Mouse (Mus musculus) embryonic facial prominence, embryonic 13.5 days (tissue): ENCODE data around the gene Epha7. TPM values are rescaled to one million over a fixed set of nuclear protein-coding genes. Genes with fewer than 3 reads are reported as not detected.
A peak's percentile ranks its signal among the peaks of the same experiment; 100 is the strongest.

ENCODE experiments used
- ATAC-seq: fragments of 200-750 bp; cut with Nextera tagmentation; 2 replicates; pipeline ENCODE4 v1.8.0; 2017; ENCODE audit warnings: low read depth; ENCODE audit not compliant: insufficient number of reproducible peaks, insufficient read depth, low FRiP score, low TSS enrichment
- H3K27ac ChIP-seq: fragments of 300-500 bp; sonication (generic); 2 replicates; pipeline ENCODE4 v1.5.1; 2015; ENCODE audit warnings: moderate library complexity, mild to moderate bottlenecking, inconsistent platforms
- H3K27me3 ChIP-seq: fragments of 300-500 bp; sonication (generic); 2 replicates; pipeline ENCODE4 v1.6.1; 2015; ENCODE audit warnings: mild to moderate bottlenecking, inconsistent platforms
- H3K36me3 ChIP-seq: fragments of 300-500 bp; sonication (generic); 2 replicates; pipeline ENCODE4 v1.6.1; 2015; ENCODE audit warnings: mild to moderate bottlenecking, inconsistent platforms
- H3K4me1 ChIP-seq: fragments of 300-500 bp; sonication (generic); 2 replicates; pipeline ENCODE4 v1.6.1; 2015; ENCODE audit warnings: inconsistent platforms
- H3K4me2 ChIP-seq: fragments of 300-500 bp; sonication (generic); 2 replicates; pipeline ENCODE4 v1.6.1; 2015; ENCODE audit warnings: moderate library complexity, mild to moderate bottlenecking, inconsistent platforms
- H3K4me3 ChIP-seq: fragments of 300-500 bp; sonication (generic); 2 replicates; pipeline ENCODE4 v1.5.1; 2015; ENCODE audit warnings: mild to moderate bottlenecking, inconsistent platforms
- H3K9ac ChIP-seq: fragments of 300-500 bp; sonication (generic); 2 replicates; pipeline ENCODE4 v1.6.1; 2015; ENCODE audit warnings: mild to moderate bottlenecking, inconsistent platforms
- H3K9me3 ChIP-seq: fragments of 300-500 bp; sonication (generic); 2 replicates; pipeline ENCODE4 v1.6.1; 2016; ENCODE audit warnings: inconsistent platforms
- WGBS: fragments of 180-500 bp; shearing (Covaris S2); methylation state at CpG from one replicate; pipeline ENCODE4 v1.1.7; 2015; ENCODE audit warnings: mixed read lengths; 5-methylcytosine and 5-hydroxymethylcytosine counted together
- polyA plus RNA-seq: library from polyadenylated mRNA; unstranded; fragments of >200 nt; fragmentation: Nextera tagmentation; extraction: Ambion mirVana; gene quantifications from 2 replicates; pipeline ENCODE4 v1.2.1, GENCODE M21; 2015

The Epha7 gene
- polyA plus RNA-seq, 1 experiment from 2014 or later = 61.1 TPM

DNA sequence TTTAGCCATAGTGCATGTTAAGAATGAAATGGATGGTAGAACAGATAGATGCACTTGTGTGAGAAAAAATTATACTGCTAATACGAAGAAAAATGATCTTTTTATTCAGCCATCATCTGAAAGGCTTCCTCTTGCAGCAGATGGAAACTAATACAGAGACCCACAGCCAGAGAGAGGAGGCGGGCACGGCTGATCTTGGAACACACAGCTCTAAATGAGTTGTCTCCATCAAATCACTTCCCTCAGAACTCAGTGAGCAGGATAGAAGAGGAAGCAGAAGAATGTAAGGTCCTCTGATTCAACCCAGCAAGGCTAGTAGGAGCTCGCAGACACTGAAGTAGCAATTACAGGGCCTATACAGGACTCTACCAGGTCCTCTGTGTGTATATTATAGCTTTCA lies 33.4 kb downstream of the Epha7 start:
- Histone ChIP-seq H3K36me3 (peaks cover 6% of the 10 kb centered on the region; the same call in 1 of the 2 replicates), H3K9me3 (no peaks in the 10 kb centered on the region), H3K9ac (no peak overlapping the region), H3K4me1 (peaks cover 2% of the 10 kb centered on the region; the same call in 1 of the 2 replicates), H3K27me3 (no peaks in the 10 kb centered on the region), H3K4me2 (no peak overlapping the region), H3K27ac (no peak overlapping the region), H3K4me3 (no peak overlapping the region)
- no peak for ATAC-seq
- 88% methylated on average over 4 of the region's 4 CpGs for WGBS

DNA sequence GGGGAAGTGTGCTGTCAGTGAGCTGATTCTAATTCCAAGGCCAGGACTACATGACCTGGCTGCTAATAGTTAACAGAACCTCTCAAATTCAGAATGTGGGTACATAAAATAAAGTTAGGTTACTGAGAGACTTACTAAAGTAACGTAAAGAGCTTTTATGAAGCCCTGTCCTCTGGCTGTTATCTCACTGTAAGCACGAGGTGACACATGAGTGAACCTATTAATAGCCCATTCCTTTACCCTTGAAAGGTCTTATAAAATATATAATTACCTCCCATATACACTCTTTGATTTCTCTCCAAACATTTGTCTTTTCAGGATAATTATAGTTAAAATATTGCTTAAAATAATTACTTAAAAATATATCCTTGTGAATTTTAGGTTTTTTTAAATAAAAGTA lies 37.5 kb downstream of the Epha7 start:
- H3K4me2 ChIP-seq = no peak overlapping the region
- no peaks in the 10 kb centered on the region for H3K9me3 ChIP-seq
- H3K36me3 ChIP-seq = peaks cover 6% of the 10 kb centered on the region; the same call in 1 of the 2 replicates
- H3K4me3 ChIP-seq = no peak overlapping the region
- H3K4me1 ChIP-seq = peaks cover 2% of the 10 kb centered on the region; the same call in 1 of the 2 replicates
- H3K27ac ChIP-seq = no peak overlapping the region
- ATAC-seq = no peak
- H3K27me3 ChIP-seq = no peaks in the 10 kb centered on the region
- no peak overlapping the region for H3K9ac ChIP-seq
- 61% methylated on average over 2 of the region's 2 CpGs for WGBS

DNA sequence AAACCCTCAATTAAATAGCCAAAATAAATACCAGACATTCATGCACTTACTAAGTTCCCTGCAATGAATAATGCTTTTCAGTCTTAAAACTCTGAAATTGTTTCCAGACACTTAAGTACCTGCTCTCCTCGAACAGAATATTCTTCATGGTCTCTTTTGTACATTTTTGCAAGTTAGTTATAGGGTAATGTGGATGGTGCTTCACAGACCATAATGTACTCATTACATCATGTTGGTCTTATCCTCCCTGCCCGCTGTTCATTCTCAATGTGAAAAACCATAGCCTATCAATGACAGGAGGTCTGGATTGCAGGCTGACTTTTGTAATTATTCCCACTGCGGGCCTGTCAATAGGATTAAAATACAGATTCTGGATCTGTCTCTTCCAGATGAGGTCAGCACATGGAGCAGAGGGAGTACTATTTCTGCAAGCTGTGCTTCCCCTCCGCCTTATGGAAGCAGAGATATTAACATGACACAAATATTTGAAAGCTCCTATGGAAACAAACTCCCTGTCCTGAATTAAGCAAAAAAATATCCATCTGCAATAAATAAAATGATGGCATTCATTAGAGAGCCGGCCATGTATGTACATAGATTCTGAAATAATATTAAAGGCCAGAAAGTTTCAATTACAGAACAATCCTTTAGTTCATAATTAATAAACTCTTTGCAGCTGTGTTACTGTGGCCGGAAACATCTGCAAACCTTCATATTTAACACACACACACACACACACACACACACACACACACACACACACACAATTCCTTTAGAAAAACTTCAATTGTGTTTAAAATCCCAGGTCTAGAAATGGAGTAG lies 50.1 kb downstream of the Epha7 start:
- Histone ChIP-seq H3K27me3 (no peaks in the 10 kb centered on the region), H3K4me1 (peaks cover 10% of the 10 kb centered on the region), H3K4me3 (no peak overlapping the region), H3K9me3 (no peaks in the 10 kb centered on the region), H3K27ac (peak overlapping the region; percentile 55; the same call in 1 of the 2 replicates), H3K36me3 (no peaks in the 10 kb centered on the region), H3K4me2 (no peak overlapping the region), H3K9ac (no peak overlapping the region)
- 27% methylated on average over 6 of the region's 6 CpGs for WGBS
- peak; percentile 67; the same call in 1 of the 2 replicates for ATAC-seq

DNA sequence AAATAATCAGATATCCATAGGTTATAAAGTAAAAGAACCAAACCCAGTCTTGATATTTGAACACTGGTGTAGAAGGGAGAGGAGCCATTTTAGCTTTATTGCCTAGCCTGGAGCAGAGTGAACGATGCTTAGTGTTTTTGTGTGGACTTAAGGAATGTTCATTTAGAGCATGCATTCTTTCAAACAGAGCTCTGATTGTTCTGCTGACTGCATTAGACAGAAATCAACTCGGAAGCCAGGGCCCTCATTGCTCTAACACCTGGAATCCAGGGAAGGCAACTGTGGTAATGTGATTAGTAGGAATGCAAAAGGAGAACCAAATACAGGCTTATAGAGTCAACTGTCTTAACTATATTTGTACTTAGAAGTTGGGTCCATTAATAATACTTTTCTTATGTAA lies 53.5 kb downstream of the Epha7 start:
- peaks cover 10% of the 10 kb centered on the region for H3K4me1 ChIP-seq
- peaks cover under 1% of the 10 kb centered on the region; the same call in 1 of the 2 replicates for H3K36me3 ChIP-seq
- no peak overlapping the region for H3K4me3 ChIP-seq
- H3K9me3 ChIP-seq = no peaks in the 10 kb centered on the region
- H3K4me2 ChIP-seq = no peak overlapping the region
- no peak for ATAC-seq
- WGBS = 17% methylated on average over 2 of the region's 2 CpGs
- no peak overlapping the region for H3K9ac ChIP-seq
- no peaks in the 10 kb centered on the region for H3K27me3 ChIP-seq
- H3K27ac ChIP-seq = no peak overlapping the region

DNA sequence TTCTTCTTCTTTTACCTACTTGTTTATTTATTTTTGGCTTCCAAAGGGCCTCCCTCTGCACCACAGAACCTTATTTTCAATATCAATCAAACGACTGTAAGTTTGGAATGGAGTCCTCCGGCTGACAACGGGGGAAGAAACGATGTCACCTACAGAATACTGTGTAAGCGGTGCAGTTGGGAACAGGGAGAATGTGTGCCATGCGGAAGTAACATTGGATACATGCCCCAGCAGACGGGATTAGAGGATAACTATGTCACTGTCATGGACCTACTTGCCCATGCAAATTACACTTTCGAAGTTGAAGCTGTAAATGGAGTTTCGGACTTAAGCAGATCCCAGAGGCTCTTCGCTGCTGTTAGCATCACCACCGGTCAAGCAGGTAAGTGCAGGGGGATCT lies 58.7 kb downstream of the Epha7 start:
- Histone ChIP-seq H3K27me3 (no peaks in the 10 kb centered on the region), H3K4me2 (no peak overlapping the region), H3K36me3 (peaks cover 9% of the 10 kb centered on the region), H3K9ac (no peak overlapping the region), H3K4me3 (no peak overlapping the region), H3K4me1 (no peaks in the 10 kb centered on the region), H3K27ac (no peak overlapping the region), H3K9me3 (no peaks in the 10 kb centered on the region)
- no peak for ATAC-seq
- 92% methylated on average over 11 of the region's 11 CpGs for WGBS

DNA sequence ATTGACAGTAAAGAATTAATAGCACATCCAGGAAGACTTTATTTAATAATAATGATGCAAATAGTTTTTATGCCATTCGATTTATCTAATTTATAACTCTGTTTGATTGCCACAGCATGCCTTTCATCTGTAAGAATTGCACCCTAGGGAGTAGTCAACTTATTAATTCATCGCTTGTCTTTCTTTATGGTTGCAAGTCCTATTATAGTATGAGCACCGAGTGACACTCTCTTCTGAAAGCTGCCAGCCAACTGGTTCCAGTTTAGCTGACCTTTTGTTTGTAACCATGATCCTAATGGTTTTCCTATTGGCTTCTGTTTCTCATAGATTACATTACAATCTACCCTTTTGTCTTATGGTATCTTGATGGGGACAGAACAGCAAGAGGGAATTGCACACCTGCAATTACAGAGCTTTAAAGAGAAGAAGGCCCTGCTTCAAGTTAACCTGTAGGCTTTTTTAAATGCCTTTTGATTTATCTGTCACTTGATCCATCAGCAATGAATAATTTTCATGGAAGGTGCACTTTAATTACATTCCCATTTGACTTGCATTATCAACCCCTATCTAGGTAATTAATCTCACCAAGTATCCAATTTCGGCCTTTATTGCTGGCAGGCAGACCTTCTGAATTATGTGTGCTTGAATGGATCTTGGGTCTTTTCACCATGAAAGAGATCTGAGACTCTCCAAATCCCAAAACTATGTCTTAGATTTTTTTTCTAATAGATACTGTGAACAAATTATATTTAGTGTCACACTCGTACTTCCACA lies 68.5 kb downstream of the Epha7 start:
- no peak for ATAC-seq
- Histone ChIP-seq H3K4me2 (no peak overlapping the region), H3K4me1 (no peaks in the 10 kb centered on the region), H3K9ac (no peak overlapping the region), H3K27ac (no peak overlapping the region), H3K36me3 (no peaks in the 10 kb centered on the region), H3K9me3 (no peaks in the 10 kb centered on the region), H3K27me3 (no peaks in the 10 kb centered on the region), H3K4me3 (no peak overlapping the region)
- WGBS = 42% methylated on average over 5 of the region's 5 CpGs

DNA sequence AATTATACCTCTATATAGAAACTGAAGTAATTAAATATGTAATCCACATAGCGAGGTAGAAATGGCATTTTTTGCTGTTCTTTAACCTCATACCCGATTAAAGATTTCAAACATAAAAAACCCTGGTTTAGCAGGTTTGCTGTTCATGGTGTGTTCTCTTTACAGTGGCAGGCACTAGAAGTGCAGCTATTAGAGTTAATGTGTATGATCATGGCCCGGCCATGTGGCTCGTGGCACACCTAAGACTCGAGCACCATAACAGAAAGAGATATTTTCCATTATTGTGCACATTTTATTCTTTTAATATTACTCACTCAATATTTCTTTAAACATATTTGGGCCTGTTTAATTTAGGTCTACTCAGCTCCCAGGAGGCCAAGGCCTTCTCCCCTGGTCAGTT lies 76.7 kb downstream of the Epha7 start:
- Histone ChIP-seq H3K36me3 (0 out of 2 replicates have a peak, but pooled peaks cover 4% of the 10 kb centered on the region), H3K9ac (no peak overlapping the region), H3K4me2 (no peak overlapping the region), H3K27me3 (no peaks in the 10 kb centered on the region), H3K4me3 (no peak overlapping the region), H3K4me1 (no peaks in the 10 kb centered on the region), H3K27ac (no peak overlapping the region), H3K9me3 (no peaks in the 10 kb centered on the region)
- 85% methylated on average over 5 of the region's 5 CpGs for WGBS
- no peak for ATAC-seq

DNA sequence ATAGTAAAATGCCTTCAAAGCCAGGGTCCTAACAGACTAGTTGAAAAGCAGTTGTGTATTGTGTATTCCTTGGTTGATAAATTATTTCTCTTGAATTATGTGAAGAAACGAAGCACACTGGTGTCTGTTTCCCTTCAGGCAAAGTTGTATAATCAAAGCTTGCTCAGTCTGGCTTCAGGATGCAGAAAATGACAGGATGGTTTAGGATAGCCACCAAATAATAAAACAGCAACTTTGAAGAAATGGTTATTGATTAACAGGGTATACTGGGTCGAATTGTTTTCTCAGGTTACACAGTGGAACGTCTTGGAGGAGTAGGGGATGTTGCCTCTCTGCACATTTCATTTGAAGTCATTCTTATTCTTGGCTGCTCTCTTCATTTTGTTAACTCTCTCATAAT lies 77.2 kb downstream of the Epha7 start:
- Histone ChIP-seq H3K4me2 (no peak overlapping the region), H3K4me3 (no peak overlapping the region), H3K27ac (no peak overlapping the region), H3K36me3 (0 out of 2 replicates have a peak, but pooled peaks cover 4% of the 10 kb centered on the region), H3K4me1 (no peaks in the 10 kb centered on the region), H3K27me3 (no peaks in the 10 kb centered on the region), H3K9ac (no peak overlapping the region), H3K9me3 (no peaks in the 10 kb centered on the region)
- ATAC-seq = no peak
- WGBS = 40% methylated on average over 3 of the region's 3 CpGs

DNA sequence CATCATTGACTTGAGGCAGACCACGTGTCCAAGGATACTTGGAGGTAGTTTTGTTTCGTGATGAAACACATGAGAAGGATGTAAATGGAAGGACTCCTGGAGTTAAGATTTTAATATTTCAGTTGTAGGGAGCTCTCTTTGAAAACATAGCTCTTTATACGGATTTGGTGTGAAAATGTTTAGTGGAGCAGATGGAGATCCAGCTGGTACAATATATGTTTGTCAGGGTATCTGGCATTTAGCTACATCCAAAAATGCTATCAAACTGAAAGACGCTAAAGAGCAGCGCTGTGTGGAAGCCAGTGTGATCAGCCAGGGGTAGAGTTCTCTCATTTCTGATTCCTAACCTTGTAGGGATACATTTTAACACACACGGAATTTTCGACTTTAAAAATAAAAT lies 82.5 kb downstream of the Epha7 start:
- Histone ChIP-seq H3K4me1 (no peaks in the 10 kb centered on the region), H3K36me3 (no peaks in the 10 kb centered on the region), H3K4me3 (no peak overlapping the region), H3K4me2 (no peak overlapping the region), H3K9ac (no peak overlapping the region), H3K27ac (no peak overlapping the region), H3K9me3 (no peaks in the 10 kb centered on the region), H3K27me3 (no peaks in the 10 kb centered on the region)
- WGBS = 90% methylated on average over 7 of the region's 7 CpGs
- ATAC-seq = no peak

DNA sequence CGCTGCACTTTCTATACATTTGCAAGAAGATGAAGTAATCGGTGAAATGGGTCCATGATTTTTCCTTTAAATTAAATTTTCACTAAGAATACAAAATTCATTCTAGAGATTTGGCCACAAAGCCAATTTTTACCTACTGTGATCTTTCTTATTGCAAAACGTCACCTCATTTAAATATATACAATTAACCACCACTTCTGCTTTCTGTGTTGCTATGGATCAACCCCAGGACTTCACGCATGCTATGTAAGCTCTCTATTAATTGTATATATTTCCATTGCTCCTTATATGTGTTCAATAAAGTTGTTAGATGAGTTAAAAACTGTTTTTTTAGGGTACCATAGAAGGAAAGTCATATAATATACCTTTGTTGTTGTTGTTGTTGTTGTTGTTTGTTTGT lies 86.4 kb downstream of the Epha7 start:
- WGBS = 91% methylated on average over 4 of the region's 4 CpGs
- ATAC-seq = no peak
- H3K9me3 ChIP-seq = no peaks in the 10 kb centered on the region

DNA sequence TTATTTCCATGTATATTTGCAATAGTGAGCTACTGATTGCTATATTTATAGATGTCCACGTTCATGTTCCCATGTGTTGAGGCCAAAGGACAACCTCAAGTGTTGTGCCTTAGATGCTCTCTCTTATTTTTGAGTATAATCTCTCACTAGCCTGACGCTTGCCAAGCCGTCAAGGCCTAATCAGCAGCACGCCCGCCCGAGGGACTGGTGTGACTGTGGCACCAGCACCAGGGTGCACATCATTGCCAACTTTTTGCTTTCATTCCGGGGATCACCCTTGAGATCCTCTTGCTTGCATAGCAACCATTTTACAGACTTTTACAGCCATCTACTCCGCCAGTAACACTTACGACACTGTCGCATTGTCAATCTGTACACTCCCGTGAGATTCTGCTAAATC lies 86.9 kb downstream of the Epha7 start:
- no peak for ATAC-seq
- Histone ChIP-seq H3K4me2 (no peak overlapping the region), H3K27me3 (no peaks in the 10 kb centered on the region), H3K27ac (no peak overlapping the region), H3K4me3 (no peak overlapping the region), H3K4me1 (no peaks in the 10 kb centered on the region), H3K36me3 (no peaks in the 10 kb centered on the region), H3K9me3 (no peaks in the 10 kb centered on the region), H3K9ac (no peak overlapping the region)
- WGBS = 94% methylated on average over 11 of the region's 11 CpGs

More for the DNA sequence above, 86.4 kb downstream of the Epha7 start:
- H3K4me1 ChIP-seq = no peaks in the 10 kb centered on the region
- no peaks in the 10 kb centered on the region for H3K27me3 ChIP-seq
- H3K27ac ChIP-seq = no peak overlapping the region
- no peak overlapping the region for H3K4me2 ChIP-seq
- H3K36me3 ChIP-seq = no peaks in the 10 kb centered on the region
- H3K4me3 ChIP-seq = no peak overlapping the region
- no peak overlapping the region for H3K9ac ChIP-seq

DNA sequence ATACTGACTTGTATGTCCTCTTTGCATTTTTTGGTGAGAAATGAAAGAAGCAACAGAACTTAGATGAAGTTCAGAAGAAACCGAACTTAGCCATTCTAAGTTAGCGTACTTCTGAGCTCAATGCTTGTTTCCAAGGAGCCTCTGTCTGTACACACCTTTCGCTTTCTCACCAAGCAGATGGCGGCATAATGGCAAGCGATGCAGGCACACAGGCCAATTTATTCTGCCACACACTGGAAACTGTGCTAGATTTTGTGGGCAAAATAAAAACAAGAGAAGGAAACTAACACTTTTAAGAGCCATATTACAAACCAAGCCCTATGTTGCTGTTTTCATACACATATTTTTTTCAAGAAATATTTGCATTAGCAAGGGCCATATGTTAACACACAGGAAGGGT lies 88.6 kb downstream of the Epha7 start:
- ATAC-seq = no peak
- 92% methylated on average over 5 of the region's 5 CpGs for WGBS
- H3K36me3 ChIP-seq = no peaks in the 10 kb centered on the region
- H3K9me3 ChIP-seq = no peaks in the 10 kb centered on the region
- no peak overlapping the region for H3K4me3 ChIP-seq
- no peak overlapping the region for H3K9ac ChIP-seq
- no peaks in the 10 kb centered on the region for H3K27me3 ChIP-seq
- H3K27ac ChIP-seq = no peak overlapping the region
- no peak overlapping the region for H3K4me2 ChIP-seq
- no peaks in the 10 kb centered on the region for H3K4me1 ChIP-seq
